Mouse (Mus musculus): ENCODE measurements at regions not wholly inside any gene's neighbourhood (a gene's known extent, or its start where the extent isn't known, plus 50 kb on each side); places are given as distances from the start of the nearest gene placed in this dataset.

DNA sequence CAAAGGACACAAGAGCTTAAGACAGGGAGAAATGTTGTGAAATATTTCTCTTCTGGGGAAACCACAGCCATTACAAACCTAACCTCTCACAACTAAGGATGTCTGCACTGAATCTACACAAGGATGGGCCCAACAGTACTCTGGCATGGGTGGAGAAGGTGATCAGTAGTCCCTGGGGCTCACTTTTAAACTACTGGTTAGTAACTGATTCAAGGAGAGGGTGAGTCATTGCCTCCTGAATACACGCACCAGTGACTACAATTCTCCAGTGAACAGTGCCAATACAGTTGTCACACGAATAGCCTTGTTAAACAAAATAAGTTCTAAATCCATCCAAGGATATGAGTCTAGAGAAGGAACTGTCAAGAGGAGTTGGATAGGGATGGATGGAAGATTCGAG lies 232.6 kb upstream of the Gm21830 start:
- no peak for DNase-seq (ENCODE audit: low read depth, low spot score)

DNA sequence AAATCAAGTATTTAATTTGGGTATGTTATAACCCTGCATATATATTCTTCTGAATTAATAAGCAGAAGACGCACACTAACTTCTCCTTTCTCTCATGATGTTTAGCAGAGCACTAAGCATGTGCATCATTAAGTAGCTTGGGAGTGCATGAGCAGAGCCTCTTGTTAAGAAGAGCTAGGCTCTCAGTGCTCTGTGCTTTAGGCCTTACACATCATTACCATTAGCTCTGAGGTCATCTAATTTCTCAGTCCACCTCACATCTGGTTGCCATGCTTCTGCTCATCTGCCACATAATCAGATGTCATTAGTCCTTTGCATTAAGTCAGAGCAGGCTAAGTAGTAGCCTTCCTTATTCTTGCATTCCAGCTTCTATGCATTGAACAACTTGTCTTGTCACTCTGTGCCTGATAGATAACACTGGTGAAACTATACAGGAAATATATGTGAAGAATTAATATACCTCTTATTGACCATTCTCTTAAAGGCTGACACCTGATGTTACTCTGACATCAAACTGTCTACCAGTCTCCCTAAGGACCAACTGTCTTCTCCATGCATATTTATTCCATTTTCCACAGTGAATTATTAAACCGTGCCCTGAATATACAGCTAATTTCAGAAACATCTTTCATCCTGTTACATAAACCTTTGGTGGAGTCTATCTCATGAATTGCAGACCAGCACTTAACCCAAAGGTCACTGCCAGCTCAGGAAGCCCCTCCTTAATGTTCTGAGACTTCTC lies 192.3 kb upstream of the Gm21830 start:
- DNase-seq (ENCODE audit: low read depth, low spot score), result no peak

DNA sequence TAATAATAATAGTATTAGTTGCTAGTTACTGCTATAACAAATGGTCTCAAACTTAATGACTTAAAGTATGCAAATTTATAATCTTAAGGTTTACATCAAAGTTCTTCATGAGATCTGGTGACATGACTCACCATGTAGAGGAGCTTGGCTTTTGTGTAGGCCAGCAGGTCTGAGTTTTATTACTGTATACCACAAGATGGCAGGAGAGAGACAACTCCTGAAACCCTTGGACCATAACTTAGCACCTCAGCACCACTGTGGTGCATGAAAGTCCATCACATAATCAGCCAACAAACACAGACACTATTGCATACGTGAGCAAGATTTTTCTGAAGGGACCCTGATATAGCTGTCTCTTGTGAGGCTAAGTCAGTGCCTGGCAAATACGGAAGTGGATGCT lies 187.2 kb upstream of the Gm21830 start:
- peak; percentile 22 for DNase-seq (ENCODE audit: low read depth, low spot score)

- peak; percentile 19 for DNase-seq (ENCODE audit: low read depth, low spot score)
Observed at GRCm38 (mm10) chr2:67257455-67257854, 156.1 kb upstream of the Gm21830 start.
